Mouse (Mus musculus) lung, postnatal 4 days (tissue): ENCODE data around the gene Hist2h3b.

Experiments
- DNase-seq, 2 experiments: peaks; one replicate each; pipeline ENCODE4 v3.0.0; 2021

Hist2h3b gene

GRCm38 (mm10) chr3:96268051-96268775, at the start of gene Hist2h3b:
Hist2h3b (plus strand) TSS chr3:96268654.
- DNase-seq: peak; percentile 84 to 87

DNA sequence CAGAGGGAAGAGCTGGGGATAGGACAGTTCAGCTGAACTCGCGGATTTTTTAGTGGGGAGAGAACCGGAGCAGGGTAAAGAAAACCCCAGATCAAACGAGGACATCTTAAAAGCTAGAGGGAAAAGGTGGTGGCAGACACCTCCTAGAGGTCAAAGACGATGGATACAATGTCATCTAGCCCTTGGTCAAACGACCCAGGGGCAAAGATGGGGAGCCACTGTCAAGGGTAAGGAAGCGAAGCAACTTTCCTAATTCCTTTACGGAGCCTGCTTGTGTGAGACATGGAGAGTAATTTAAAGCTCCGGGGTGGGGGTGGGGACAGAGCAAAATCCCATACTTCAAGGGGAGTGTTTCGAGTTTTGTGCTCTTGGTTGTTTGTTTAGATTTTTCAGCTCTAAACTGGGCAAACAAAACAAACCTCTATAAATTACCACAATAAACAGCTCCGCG, 49.2 kb upstream of the Hist2h3b start:
- peak in 1 of 2 experiments; percentile 42 for DNase-seq

- DNase-seq: peak; percentile 78 to 81
These were observed 48.8 kb upstream of the Hist2h3b start, which contains the start of the genes Bola1 and Hist2h2ab for GRCm38 (mm10) chr3:96219661-96220130. Bola1 (minus strand) TSS chr3:96219709. Hist2h2ab (plus strand) TSS chr3:96219865.

- DNase-seq: peak in 1 of 2 experiments; percentile 82
These were observed 48.2 kb upstream of the Hist2h3b start for GRCm38 (mm10) chr3:96220131-96220764.

- peak; percentile 73 to 87 for DNase-seq
These were observed 47.5 kb upstream of the Hist2h3b start, which contains the start of the genes Hist2h2ac and Hist2h2be for GRCm38 (mm10) chr3:96220765-96221639. Hist2h2ac (minus strand) TSS chr3:96220880. Hist2h2be (plus strand) TSS chr3:96221119.

DNA sequence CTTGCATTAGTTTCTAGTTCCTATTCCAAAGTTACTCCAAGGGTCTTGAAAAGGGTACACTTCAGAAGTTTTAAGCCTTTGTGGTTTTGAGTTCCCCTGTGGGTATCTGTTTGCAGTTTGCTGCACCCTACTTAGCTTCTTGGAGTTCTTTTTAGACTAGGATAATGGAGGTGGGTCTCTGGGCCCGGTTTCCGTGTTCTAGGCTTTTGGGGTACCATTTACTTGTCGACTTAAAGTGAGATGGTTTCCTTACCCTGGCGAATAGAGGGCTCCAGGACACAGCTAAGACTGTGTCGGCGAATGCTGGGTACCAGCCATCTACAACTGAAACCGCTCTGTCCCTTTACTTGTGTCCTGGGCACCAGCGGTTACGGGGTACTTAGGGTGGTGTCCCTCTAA, 46.8 kb upstream of the Hist2h3b start:
- no peak for DNase-seq

DNA sequence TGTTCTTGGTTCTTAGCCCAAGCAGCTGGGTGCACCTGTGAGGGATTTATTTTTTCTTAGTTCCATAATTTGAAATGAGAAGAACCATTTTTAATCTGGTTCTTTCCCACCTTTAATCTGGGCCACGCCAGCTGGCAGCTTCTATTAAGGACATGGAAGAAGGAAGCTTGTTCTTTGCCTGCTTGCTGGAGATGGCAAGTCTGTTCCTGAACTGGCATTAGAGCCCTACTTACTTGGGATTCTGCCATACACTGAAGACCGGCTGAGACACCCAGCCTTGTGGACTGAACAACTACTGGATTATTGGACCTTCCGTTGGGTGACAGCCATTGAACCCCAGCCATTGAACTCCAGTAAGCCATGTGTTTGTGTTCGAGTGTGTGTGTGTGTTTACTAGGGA, 45.7 kb upstream of the Hist2h3b start:
- no peak for DNase-seq

DNA sequence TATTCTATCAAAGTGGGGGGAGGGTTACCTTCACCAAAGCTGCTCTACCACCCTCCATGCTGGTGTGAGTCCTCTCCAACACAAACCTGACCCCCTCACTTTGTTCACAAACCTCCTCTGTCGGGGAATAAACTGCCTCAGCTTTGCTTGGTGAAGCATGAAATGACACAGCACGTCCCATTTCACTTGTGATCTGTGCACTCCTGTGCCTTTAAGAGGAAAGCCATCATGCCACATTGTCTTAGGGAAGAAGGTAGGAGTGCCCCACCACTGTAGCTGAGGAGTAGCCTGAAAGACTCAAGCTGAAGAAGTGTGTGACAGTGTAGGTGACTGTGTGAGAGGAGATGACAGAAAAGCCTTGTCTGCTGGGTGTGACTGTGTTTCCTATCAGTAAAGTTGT, 43.0 kb upstream of the Hist2h3b start:
- DNase-seq: no peak

DNA sequence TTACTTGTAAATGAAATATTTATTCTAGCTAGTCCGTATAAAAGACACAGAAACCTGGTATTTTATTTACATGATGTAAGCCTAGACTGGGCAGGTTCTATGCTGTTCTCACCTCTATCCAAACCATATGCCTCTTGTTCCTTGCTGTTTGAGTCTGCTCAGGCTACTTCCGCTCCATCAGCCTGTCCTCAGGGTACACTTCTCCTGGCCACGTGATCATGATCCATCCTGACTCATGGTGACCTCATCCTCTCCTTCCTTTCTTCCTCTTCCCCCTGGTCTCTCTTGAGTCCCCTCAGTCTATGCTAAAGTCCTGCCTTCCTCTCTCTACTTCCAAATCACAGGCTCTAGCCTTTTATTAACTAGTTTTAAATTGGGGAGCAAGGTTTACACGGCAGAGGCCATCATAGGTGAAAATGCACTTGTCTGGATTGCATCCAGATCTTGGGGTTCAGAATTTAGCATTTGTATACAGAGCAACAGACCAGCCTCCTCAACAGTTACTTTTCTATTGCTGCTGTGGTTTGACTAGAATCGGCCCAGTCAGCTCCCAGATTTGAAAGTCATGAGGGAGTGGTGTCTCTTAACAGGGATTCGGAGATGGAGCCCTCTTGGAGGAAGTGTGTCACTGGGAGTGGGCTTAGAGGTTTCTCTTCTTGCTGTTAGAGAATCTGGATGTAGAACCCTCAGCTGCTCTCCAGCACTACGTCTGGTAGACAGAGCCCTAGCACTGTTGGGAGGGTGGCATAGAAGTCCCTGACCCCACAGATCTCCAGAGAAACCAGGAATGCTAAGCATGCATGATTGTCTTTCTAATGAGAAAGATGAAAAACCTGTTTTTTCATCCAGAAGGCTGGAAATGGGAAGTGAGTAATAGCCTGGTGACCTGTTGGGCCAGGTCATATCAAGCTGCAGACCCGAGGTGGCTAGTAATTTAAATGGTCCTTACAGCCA, 41.5 kb upstream of the Hist2h3b start:
- DNase-seq: no peak

DNA sequence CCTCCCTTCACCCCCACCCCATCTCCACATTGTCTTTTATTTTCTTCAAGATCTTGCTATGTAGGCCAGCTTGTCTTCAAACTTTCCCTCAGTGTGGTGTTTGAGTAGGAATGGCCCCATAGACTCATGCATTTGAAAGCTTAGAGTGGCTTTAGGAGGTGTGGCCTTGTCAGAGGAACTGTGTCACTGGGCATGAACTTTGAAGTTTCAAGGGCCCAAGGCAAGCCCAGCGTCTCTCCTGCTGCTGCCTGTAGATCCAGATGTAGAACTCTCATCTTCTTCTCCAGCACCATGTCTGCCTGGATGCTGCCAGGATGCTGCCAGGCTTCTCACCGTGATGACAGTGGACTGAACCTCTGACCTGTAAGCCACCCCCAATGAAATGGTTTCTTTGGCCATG, 39.6 kb upstream of the Hist2h3b start:
- DNase-seq: no peak

GRCm38 (mm10) chr3:96230404-96230803, 38.0 kb upstream of the Hist2h3b start:
- DNase-seq: no peak

- DNase-seq: no peak
These were observed 37.3 kb upstream of the Hist2h3b start for GRCm38 (mm10) chr3:96230910-96231757.

DNA sequence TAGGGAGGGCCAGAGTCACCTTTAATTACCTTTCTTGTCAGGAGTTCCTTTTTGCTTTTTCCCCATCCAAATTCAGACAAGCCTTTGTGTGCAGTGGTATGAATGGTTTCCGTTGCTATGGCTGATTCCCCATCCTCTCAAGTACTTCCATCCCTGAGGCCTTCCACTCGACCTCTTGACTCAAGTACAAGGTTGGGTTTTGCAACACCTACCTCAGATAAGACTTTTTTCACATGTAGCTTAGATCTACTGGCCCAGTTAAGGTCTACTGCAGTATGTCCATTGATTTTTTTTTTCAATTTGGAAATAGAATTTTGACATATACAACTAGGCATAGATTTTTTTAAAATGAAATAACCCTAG, 36.7 kb upstream of the Hist2h3b start:
- DNase-seq: no peak

DNA sequence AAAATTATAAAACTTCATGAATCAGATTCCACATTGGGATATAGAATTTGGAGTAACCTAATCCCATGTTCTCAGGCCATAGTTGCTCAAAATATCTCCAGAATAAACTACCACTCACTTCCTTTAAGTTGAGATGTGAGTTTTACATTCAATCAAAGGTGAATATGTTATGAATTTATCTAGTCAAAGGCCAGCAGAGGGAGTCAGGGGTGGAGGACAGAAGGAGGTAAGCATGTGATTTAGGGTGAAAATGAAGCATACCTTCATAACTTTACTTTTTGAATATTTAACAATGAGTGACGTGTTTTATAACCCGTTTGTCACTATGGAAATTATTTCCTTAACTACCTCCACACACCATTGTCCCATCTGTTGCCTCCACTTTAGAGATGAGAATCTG, 33.5 kb upstream of the Hist2h3b start:
- no peak for DNase-seq

DNA sequence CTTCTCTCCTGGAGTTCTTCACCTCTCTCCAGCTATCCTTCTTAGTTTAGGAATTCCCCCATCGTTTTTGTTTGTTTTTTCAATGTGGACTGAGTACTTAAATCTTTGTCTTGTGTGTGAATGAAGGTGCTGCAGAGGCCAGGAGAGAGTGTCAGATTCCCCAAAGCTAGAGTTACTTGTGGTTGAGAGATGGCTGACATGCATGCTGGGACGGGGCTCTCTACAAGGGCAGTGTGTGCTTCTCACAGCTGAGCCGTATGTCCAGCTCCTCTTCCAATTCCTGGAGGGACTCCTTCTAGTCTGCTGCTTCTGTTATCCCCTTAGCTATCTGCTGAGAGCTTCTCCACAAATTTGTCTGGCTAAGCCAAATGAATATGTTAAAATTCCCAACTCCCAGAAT, 32.6 kb upstream of the Hist2h3b start:
- no peak for DNase-seq

DNA sequence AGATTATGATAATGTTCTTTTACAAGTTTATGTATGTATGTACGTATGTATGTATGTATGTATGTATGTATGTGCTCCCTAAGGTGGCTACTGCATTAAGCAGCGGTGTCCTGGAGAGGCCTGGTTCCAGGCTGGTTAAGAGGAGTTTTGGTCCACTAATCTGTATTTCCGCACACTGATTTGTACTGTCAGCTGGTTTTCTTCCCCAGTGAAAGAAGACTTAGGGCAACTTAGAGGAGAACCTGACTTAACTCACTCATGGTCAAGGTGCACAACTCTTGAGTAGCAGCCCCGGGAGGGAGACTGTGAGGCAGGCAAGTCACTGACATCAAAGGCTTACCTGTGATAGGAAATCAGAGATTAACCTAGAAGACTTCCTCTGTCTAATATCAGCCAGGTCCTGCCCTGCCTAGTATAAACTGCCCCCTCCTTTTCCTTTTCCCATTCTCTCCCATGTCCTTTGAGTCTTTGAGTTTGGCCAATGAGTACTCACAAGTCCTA, 31.6 kb upstream of the Hist2h3b start:
- no peak for DNase-seq

DNA sequence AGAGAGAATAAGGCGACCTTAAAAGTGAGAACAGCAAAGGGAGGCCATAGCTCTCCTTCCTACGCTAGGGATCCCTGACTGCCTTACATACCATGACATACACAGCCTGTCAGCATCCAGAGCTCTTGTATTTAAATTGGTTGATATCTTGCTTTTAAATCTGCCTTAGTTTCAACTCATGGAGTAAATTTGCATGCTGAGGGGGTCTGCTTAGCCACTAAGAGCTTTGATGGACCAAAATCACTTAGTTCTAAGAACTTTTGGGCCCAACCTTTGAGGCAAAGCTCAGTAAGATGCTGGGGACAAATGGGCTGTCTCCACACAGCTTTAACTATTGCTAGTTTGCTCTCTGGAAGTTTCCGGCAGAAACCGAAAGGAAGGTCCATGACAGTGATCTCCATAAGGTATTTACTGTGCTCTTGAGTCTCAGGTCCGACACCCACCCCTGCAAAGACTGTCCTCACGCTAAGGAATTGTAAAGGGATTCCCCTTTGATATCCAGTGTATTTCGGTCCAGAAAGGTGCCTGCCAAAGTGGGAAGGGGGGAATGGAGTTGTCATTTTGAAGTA, 31.0 kb upstream of the Hist2h3b start:
- no peak for DNase-seq

DNA sequence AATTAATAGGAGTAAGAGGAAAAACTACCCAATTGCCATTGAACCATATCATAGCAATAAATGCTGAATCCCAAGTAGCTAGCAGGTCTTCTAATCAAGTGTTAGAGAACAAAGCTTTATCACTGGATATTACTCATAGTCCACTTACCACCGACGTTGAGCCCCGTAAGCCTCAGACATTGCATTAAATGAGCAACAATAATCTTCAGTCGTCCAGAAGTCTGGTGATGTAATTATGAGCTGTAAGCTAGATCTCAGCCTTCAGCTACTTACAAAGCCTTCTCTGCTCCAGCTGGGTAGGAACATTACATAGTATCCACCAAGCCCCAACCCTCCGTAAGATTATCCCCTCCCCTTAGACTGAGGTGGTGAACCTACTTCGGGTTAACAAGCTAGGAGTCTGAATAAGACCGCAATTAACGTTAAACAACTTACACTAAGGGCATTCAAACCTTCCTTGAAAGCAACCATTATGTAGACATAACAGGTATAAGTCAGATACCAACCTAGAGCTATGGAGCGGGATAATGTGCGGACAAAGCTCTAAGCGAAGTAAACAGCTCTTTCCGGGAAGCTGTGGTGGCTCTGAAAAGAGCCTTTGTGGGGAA, 30.4 kb upstream of the Hist2h3b start:
- DNase-seq: no peak

- DNase-seq: peak; percentile 60 to 87
These were observed 29.3 kb upstream of the Hist2h3b start, which contains the start of gene Hist2h3c2 for GRCm38 (mm10) chr3:96238954-96239793. Hist2h3c2 (minus strand) TSS chr3:96239127.
